Mouse (Mus musculus): ENCODE measurements around the gene Sox4. TPM values are rescaled to one million over a fixed set of nuclear protein-coding genes. Genes with fewer than 3 reads are reported as not detected.

Gene Sox4
- polyA plus RNA-seq, 1 experiment from 2014 or later, result 75.1 TPM

- no peak for ATAC-seq (ENCODE audit: low FRiP score, low TSS enrichment)
- Histone ChIP-seq H3K36me3 (ENCODE audit: control insufficient read depth, insufficient read depth, low read length) (no peaks in the 10 kb centered on the region), H3K9ac (ENCODE audit: low read depth, low read length) (peak overlapping the region; percentile 73), H3K4me1 (ENCODE audit: control insufficient read depth, insufficient read depth, low read length) (peaks cover 5% of the 10 kb centered on the region; the same call in 1 of the 2 replicates), H3K9me3 (ENCODE audit: control insufficient read depth, low read length) (no peaks in the 10 kb centered on the region), H3K4me2 (replicated peaks; ENCODE audit: low read depth, low read length) (peak overlapping the region; percentile 97), H3K27me3 (ENCODE audit: control insufficient read depth, insufficient read depth, low read length) (no peaks in the 10 kb centered on the region), H3K27ac (ENCODE audit: low read depth, low read length) (peak overlapping the region; percentile 94), H3K4me3 (ENCODE audit: low read length) (peak overlapping the region; percentile 60)
- under 1% methylated on average over 17 of the region's 17 CpGs for WGBS
Measured at GRCm38 (mm10) chr13:28959068-28959440, 5.5 kb upstream of the Sox4 start.

GRCm38 (mm10) chr13:28958211-28959067 is 4.9 kb upstream of the Sox4 start:
- peak overlapping the region; percentile 94 for H3K27ac ChIP-seq (ENCODE audit: low read depth, low read length)
- ATAC-seq (ENCODE audit: low FRiP score, low TSS enrichment), result peak; percentile 81
- peak overlapping the region; percentile 60 for H3K4me3 ChIP-seq (ENCODE audit: low read length)
- no peaks in the 10 kb centered on the region for H3K27me3 ChIP-seq (ENCODE audit: control insufficient read depth, insufficient read depth, low read length)
- peak overlapping the region; percentile 73 for H3K9ac ChIP-seq (ENCODE audit: low read depth, low read length)
- no peaks in the 10 kb centered on the region for H3K36me3 ChIP-seq (ENCODE audit: control insufficient read depth, insufficient read depth, low read length)
- WGBS, result under 1% methylated on average over 51 of the region's 54 CpGs
- no peaks in the 10 kb centered on the region for H3K9me3 ChIP-seq (ENCODE audit: control insufficient read depth, low read length)
- H3K4me2 ChIP-seq (replicated peaks; ENCODE audit: low read depth, low read length), result peak overlapping the region; percentile 97
- H3K4me1 ChIP-seq (ENCODE audit: control insufficient read depth, insufficient read depth, low read length), result peaks cover 5% of the 10 kb centered on the region; the same call in 1 of the 2 replicates

- peak overlapping the region; percentile 97 for H3K4me2 ChIP-seq (replicated peaks; ENCODE audit: low read depth, low read length)
- WGBS, result 3% methylated on average over 16 of the region's 16 CpGs
- no peaks in the 10 kb centered on the region for H3K36me3 ChIP-seq (ENCODE audit: control insufficient read depth, insufficient read depth, low read length)
- no peaks in the 10 kb centered on the region for H3K27me3 ChIP-seq (ENCODE audit: control insufficient read depth, insufficient read depth, low read length)
- no peaks in the 10 kb centered on the region for H3K9me3 ChIP-seq (ENCODE audit: control insufficient read depth, low read length)
- H3K27ac ChIP-seq (ENCODE audit: low read depth, low read length), result peak overlapping the region; percentile 94
- H3K4me1 ChIP-seq (ENCODE audit: control insufficient read depth, insufficient read depth, low read length), result peaks cover 5% of the 10 kb centered on the region; the same call in 1 of the 2 replicates
- peak overlapping the region; percentile 60 for H3K4me3 ChIP-seq (ENCODE audit: low read length)
- peak; percentile 61 for ATAC-seq (ENCODE audit: low FRiP score, low TSS enrichment)
- H3K9ac ChIP-seq (ENCODE audit: low read depth, low read length), result peak overlapping the region; percentile 73
Measured at GRCm38 (mm10) chr13:28957765-28958164, 4.3 kb upstream of the Sox4 start.

DNA sequence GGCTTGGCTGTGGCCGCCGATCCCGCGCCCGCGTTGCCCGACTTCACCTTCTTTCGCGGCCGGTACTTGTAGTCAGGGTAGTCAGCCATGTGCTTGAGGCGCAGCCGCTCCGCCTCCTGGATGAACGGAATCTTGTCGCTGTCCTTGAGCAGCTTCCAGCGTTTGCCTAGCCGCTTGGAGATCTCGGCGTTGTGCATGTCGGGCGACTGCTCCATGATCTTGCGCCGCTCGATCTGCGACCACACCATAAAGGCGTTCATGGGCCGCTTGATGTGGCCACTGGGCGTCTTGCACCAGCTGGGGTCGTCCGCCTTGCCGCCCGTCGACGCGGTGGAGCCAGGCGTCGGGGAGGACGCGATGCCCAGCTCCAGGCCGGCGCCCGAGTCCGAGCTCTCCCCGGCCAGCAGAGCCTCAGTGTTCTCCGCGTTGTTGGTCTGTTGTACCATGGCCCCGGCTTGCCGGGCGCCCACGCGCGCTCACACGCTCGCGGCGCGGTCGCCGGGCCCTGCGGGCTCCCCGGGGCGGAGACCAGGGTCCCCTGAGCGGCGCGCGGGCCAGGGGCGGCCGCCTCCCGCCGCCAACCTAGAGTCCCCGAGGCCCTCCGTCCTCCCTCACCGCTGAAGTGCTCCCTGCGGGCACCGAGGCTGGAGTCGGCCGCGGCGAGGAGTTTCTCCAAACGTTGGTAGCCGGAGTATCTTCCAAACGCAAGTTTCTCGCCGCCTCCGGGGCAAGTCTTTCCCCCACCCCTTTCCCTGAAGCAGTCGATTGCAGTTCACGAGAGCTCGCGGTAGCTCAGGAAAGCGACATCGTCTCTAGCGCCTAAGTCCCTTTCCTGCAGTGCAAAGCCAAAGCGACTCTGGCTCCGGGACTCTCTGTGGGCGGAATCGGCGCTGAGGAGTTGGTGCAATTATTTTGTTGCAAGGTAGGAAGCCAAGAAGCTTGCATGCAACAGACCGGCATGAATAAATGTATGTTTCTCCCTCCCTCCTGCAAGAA is 639 bp downstream of the Sox4 start:
- WGBS, result 1% methylated on average over 75 of the region's 98 CpGs
- no peaks in the 10 kb centered on the region for H3K27me3 ChIP-seq (ENCODE audit: control insufficient read depth, insufficient read depth, low read length)
- peak overlapping the region; percentile 98 for H3K4me3 ChIP-seq (ENCODE audit: low read length)
- peaks cover 7% of the 10 kb centered on the region for H3K4me1 ChIP-seq (ENCODE audit: control insufficient read depth, insufficient read depth, low read length)
- H3K9me3 ChIP-seq (ENCODE audit: control insufficient read depth, low read length), result no peaks in the 10 kb centered on the region
- H3K36me3 ChIP-seq (ENCODE audit: control insufficient read depth, insufficient read depth, low read length), result peaks cover 3% of the 10 kb centered on the region; the same call in 1 of the 2 replicates
- H3K27ac ChIP-seq (ENCODE audit: low read depth, low read length), result peak overlapping the region; percentile 100
- ATAC-seq (ENCODE audit: low FRiP score, low TSS enrichment), result peak; percentile 29; the same call in 1 of the 2 replicates
- peak overlapping the region; percentile 56 for H3K4me2 ChIP-seq (replicated peaks; ENCODE audit: low read depth, low read length)
- H3K9ac ChIP-seq (ENCODE audit: low read depth, low read length), result peak overlapping the region; percentile 99

DNA sequence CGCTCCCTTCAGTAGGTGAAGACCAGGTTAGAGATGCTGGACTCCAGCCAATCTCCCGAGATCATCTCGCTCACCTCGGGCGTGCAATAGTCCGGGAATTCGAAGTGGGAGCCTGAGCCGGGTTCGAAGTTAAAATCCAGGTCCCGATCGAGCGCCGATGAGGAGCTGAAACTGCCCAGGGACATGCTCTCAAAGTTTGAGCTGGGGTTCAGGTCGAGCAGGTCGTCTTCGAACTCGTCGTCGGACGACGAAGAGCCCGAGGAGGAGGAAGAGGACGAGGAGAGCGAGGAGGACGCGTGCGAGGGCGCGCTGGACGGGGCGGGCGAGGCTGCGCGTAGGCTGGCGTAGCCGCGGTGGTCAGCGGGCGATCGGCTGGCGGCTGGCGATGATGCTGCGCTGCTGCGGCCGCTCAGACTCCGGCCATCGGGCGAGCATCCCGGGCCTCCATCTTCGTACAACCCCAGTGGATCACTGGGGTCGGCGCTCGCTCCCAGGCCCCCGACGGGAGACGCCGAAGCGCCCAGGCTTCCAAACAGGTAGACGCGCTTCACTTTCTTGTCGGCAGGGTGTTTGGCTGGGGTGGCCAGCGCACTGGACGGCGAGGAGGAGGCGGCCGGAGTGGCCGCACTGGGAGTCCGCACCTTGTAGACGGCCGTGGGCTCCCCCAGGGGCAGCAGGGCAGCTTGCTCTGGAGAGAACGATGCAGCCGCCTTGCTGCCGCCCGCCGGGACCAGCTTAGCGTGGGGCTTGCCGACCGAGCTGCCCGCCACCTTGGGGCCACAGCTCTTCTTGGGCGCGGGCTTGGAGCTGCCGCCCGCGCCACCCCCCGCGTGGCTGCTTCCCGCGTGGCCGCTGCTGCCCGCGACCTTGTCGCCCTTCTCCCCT is 1.6 kb downstream of the Sox4 start:
- ATAC-seq (ENCODE audit: low FRiP score, low TSS enrichment), result no peak
- H3K4me1 ChIP-seq (ENCODE audit: control insufficient read depth, insufficient read depth, low read length), result peaks cover 7% of the 10 kb centered on the region
- peak overlapping the region; percentile 56 for H3K4me2 ChIP-seq (replicated peaks; ENCODE audit: low read depth, low read length)
- H3K4me3 ChIP-seq (ENCODE audit: low read length), result peak overlapping the region; percentile 98
- H3K36me3 ChIP-seq (ENCODE audit: control insufficient read depth, insufficient read depth, low read length), result peaks cover 3% of the 10 kb centered on the region; the same call in 1 of the 2 replicates
- H3K27ac ChIP-seq (ENCODE audit: low read depth, low read length), result peak overlapping the region; percentile 100
- under 1% methylated on average over 72 of the region's 92 CpGs for WGBS
- H3K9me3 ChIP-seq (ENCODE audit: control insufficient read depth, low read length), result no peaks in the 10 kb centered on the region
- peak overlapping the region; percentile 99 for H3K9ac ChIP-seq (ENCODE audit: low read depth, low read length)
- H3K27me3 ChIP-seq (ENCODE audit: control insufficient read depth, insufficient read depth, low read length), result no peaks in the 10 kb centered on the region

- H3K4me1 ChIP-seq (ENCODE audit: control insufficient read depth, insufficient read depth, low read length), result peaks cover 10% of the 10 kb centered on the region
- no peaks in the 10 kb centered on the region for H3K27me3 ChIP-seq (ENCODE audit: control insufficient read depth, insufficient read depth, low read length)
- H3K27ac ChIP-seq (ENCODE audit: low read depth, low read length), result peak overlapping the region; percentile 100
- peak; percentile 13; the same call in 1 of the 2 replicates for ATAC-seq (ENCODE audit: low FRiP score, low TSS enrichment)
- peak overlapping the region; percentile 98 for H3K4me3 ChIP-seq (ENCODE audit: low read length)
- peak overlapping the region; percentile 99 for H3K9ac ChIP-seq (ENCODE audit: low read depth, low read length)
- peaks cover 3% of the 10 kb centered on the region; the same call in 1 of the 2 replicates for H3K36me3 ChIP-seq (ENCODE audit: control insufficient read depth, insufficient read depth, low read length)
- no peaks in the 10 kb centered on the region for H3K9me3 ChIP-seq (ENCODE audit: control insufficient read depth, low read length)
- under 1% methylated on average over 32 of the region's 32 CpGs for WGBS
- peak overlapping the region; percentile 56 for H3K4me2 ChIP-seq (replicated peaks; ENCODE audit: low read depth, low read length)
Measured at GRCm38 (mm10) chr13:28950623-28951491, 2.7 kb downstream of the Sox4 start.

GRCm38 (mm10) chr13:28950266-28950622 is 3.3 kb downstream of the Sox4 start:
- WGBS, result under 1% methylated on average over 9 of the region's 9 CpGs
- no peaks in the 10 kb centered on the region for H3K9me3 ChIP-seq (ENCODE audit: control insufficient read depth, low read length)
- H3K4me3 ChIP-seq (ENCODE audit: low read length), result peak overlapping the region; percentile 98
- peak overlapping the region; percentile 100; the same call in 1 of the 2 replicates for H3K27ac ChIP-seq (ENCODE audit: low read depth, low read length)
- H3K4me2 ChIP-seq (replicated peaks; ENCODE audit: low read depth, low read length), result peak overlapping the region; percentile 56
- H3K27me3 ChIP-seq (ENCODE audit: control insufficient read depth, insufficient read depth, low read length), result no peaks in the 10 kb centered on the region
- H3K36me3 ChIP-seq (ENCODE audit: control insufficient read depth, insufficient read depth, low read length), result peaks cover 3% of the 10 kb centered on the region; the same call in 1 of the 2 replicates
- ATAC-seq (ENCODE audit: low FRiP score, low TSS enrichment), result no peak
- H3K4me1 ChIP-seq (ENCODE audit: control insufficient read depth, insufficient read depth, low read length), result peaks cover 10% of the 10 kb centered on the region
- H3K9ac ChIP-seq (ENCODE audit: low read depth, low read length), result peak overlapping the region; percentile 99

Data from kidney, embryonic 14.5 days (tissue).